Mouse (Mus musculus) lung, postnatal 0 days (tissue): ENCODE measurements around the gene Mpc2.

Source experiments
- CTCF ChIP-seq: IDR thresholded peaks from 2 replicates; pipeline ENCODE4 v1.5.1; 2016; ENCODE audit warnings: antibody characterized with exemption, mild to moderate bottlenecking
- EP300 ChIP-seq: IDR thresholded peaks from 2 replicates; pipeline ENCODE4 v1.6.1; 2016; ENCODE audit warnings: antibody characterized with exemption, mild to moderate bottlenecking, control low read depth

GRCm38 (mm10) chr1:165510161-165510560 lies 49.7 kb downstream of the Mpc2 start:
- TF ChIP-seq CTCF (no peak), EP300 (no peak)
